In the genomic region with DNA sequence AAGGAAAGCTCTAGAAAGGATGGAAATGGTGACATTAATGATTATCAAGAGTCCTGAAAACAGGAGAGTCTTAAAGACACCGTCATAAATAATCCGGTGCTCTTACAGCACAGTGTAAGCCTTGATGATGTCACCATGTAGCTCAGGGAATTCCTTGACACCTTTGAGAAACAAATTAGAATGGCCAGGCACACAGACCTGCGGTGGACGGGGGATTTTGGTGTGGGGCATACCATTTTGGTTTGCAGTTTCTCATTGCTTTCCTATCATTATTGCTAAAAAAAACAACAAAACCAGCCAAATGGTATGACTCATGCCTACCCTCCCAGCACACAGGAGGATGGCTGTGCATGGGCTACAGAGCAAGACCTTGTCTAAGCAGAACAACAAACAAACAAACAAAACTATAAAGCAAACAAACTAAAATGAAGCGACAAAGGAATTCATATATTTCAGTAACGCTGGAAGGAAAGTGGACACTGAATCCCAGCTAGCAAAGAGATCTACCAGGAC, we compare ENCODE assay signal across 22 mouse cellular contexts.
"Had no signal": no experiment of that assay in that cellular context is flagged by ENCODE, and none has a peak within 500 bp of the region (broad histone marks: within the 10 kb centered on the region; RNA-seq: fewer than 3 reads in every experiment).

No protein-coding gene starts in this region.

- DNase-seq: gastrocnemius, postnatal 14 days; heart, adult 18-20 months; heart, postnatal 10 days; kidney, adult 11 months; kidney, adult 2 months; kidney, adult 9 months; kidney, postnatal 10 days; kidney, postnatal 25 days; kidney, postnatal 4 days; layer of hippocampus, postnatal 36 days; left cerebral cortex, postnatal 4 days had no signal

- H3K4me3 ChIP-seq: heart, embryonic 10.5 days; heart, embryonic 12.5 days; hindbrain, embryonic 13.5 days; hindbrain, embryonic 15.5 days; kidney, embryonic 15.5 days; layer of hippocampus, adult 2 months; limb, embryonic 13.5 days; limb, embryonic 15.5 days; liver, embryonic 12.5 days had no signal

- H3K9ac ChIP-seq: heart, embryonic 12.5 days; hindbrain, embryonic 13.5 days; hindbrain, embryonic 15.5 days; kidney, embryonic 15.5 days; limb, embryonic 13.5 days; limb, embryonic 15.5 days; liver, embryonic 12.5 days; liver, embryonic 14.5 days had no signal

- H3K9me3 ChIP-seq: heart, embryonic 10.5 days; heart, embryonic 12.5 days; hindbrain, embryonic 13.5 days; hindbrain, embryonic 15.5 days; kidney, embryonic 15.5 days; limb, embryonic 13.5 days; limb, embryonic 15.5 days; liver, embryonic 12.5 days had no signal

- H3K27me3 ChIP-seq: heart, embryonic 12.5 days; hindbrain, embryonic 13.5 days; hindbrain, embryonic 15.5 days; kidney, embryonic 15.5 days; limb, embryonic 13.5 days; limb, embryonic 15.5 days; liver, embryonic 12.5 days had no signal

- H3K36me3 ChIP-seq: heart, embryonic 10.5 days; heart, embryonic 12.5 days; hindbrain, embryonic 13.5 days; hindbrain, embryonic 15.5 days; kidney, embryonic 15.5 days; limb, embryonic 13.5 days; limb, embryonic 15.5 days; liver, embryonic 12.5 days had no signal

- H3K4me2 ChIP-seq: heart, embryonic 12.5 days; hindbrain, embryonic 13.5 days; hindbrain, embryonic 15.5 days; kidney, embryonic 15.5 days; limb, embryonic 13.5 days; limb, embryonic 15.5 days; liver, embryonic 12.5 days had no signal

- H3K4me1 ChIP-seq: heart, embryonic 12.5 days; hindbrain, embryonic 13.5 days; hindbrain, embryonic 15.5 days; kidney, embryonic 15.5 days; limb, embryonic 13.5 days; limb, embryonic 15.5 days had no signal

- H3K27ac ChIP-seq: heart, embryonic 10.5 days; hindbrain, embryonic 13.5 days; hindbrain, embryonic 15.5 days; hindbrain, postnatal 0 days; kidney, embryonic 15.5 days; layer of hippocampus, adult 2 months; limb, embryonic 13.5 days; limb, embryonic 15.5 days; liver, embryonic 12.5 days; liver, embryonic 14.5 days had no signal
